Mouse (Mus musculus) frontal cortex, postnatal 25 days (tissue): ENCODE data around the gene Ttll5.

Experiments
- DNase-seq, 2 experiments: peaks; one replicate each; pipeline ENCODE4 v3.0.0; 2022; ENCODE audit warnings: low spot score in 2 of 2

Gene Ttll5

GRCm38 (mm10) chr12:85967812-85968211 is 143.4 kb downstream of the Ttll5 start:
- DNase-seq: no peak

GRCm38 (mm10) chr12:85968409-85968808 is 143.9 kb downstream of the Ttll5 start:
- DNase-seq: no peak

GRCm38 (mm10) chr12:85969571-85969970 is 145.1 kb downstream of the Ttll5 start:
- no peak for DNase-seq

- DNase-seq: no peak
Measured at GRCm38 (mm10) chr12:85970191-85970590, 145.7 kb downstream of the Ttll5 start.

- DNase-seq: no peak
Measured at GRCm38 (mm10) chr12:85970803-85971202, 146.3 kb downstream of the Ttll5 start.

GRCm38 (mm10) chr12:85971655-85972054 is 147.2 kb downstream of the Ttll5 start:
- no peak for DNase-seq

- DNase-seq: no peak
Measured at GRCm38 (mm10) chr12:85973526-85973925, 149.1 kb downstream of the Ttll5 start.

GRCm38 (mm10) chr12:85974030-85974429 is 149.6 kb downstream of the Ttll5 start:
- no peak for DNase-seq

GRCm38 (mm10) chr12:85979996-85980395 is 155.5 kb downstream of the Ttll5 start:
- no peak for DNase-seq

GRCm38 (mm10) chr12:85985524-85985923 is 161.1 kb downstream of the Ttll5 start:
- no peak for DNase-seq

GRCm38 (mm10) chr12:85986024-85986423 is 161.6 kb downstream of the Ttll5 start:
- DNase-seq: no peak

- no peak for DNase-seq
Measured at GRCm38 (mm10) chr12:85986540-85987443, 162.3 kb downstream of the Ttll5 start.

GRCm38 (mm10) chr12:85987444-85987889 is 163.0 kb downstream of the Ttll5 start:
- no peak for DNase-seq

GRCm38 (mm10) chr12:85988121-85988520 is 163.7 kb downstream of the Ttll5 start:
- DNase-seq: no peak

- DNase-seq: no peak
Measured at GRCm38 (mm10) chr12:85988818-85989377, 164.4 kb downstream of the Ttll5 start.

GRCm38 (mm10) chr12:85992013-85992837 is 167.8 kb downstream of the Ttll5 start:
- DNase-seq: no peak

- DNase-seq: no peak
Measured at GRCm38 (mm10) chr12:85992838-85993234, 168.4 kb downstream of the Ttll5 start.

- no peak for DNase-seq
Measured at GRCm38 (mm10) chr12:85993790-85994360, 169.4 kb downstream of the Ttll5 start.

- DNase-seq: peak in 1 of 2 experiments; percentile 22
Measured at GRCm38 (mm10) chr12:86000641-86001073, 176.2 kb downstream of the Ttll5 start.

- peak in 1 of 2 experiments; percentile 30 for DNase-seq
Measured at GRCm38 (mm10) chr12:86001120-86001655, 176.7 kb downstream of the Ttll5 start.

GRCm38 (mm10) chr12:86004627-86005026 is 180.2 kb downstream of the Ttll5 start:
- no peak for DNase-seq
